Mouse (Mus musculus) right cerebral cortex, postnatal 14 days (tissue): ENCODE measurements at regions not wholly inside any gene's neighbourhood (a gene's known extent, or its start where the extent isn't known, plus 50 kb on each side); places are given as distances from the start of the nearest gene placed in this dataset.

Experiments used
- DNase-seq: peaks from one replicate; pipeline ENCODE4 v3.0.0; 2022

DNA sequence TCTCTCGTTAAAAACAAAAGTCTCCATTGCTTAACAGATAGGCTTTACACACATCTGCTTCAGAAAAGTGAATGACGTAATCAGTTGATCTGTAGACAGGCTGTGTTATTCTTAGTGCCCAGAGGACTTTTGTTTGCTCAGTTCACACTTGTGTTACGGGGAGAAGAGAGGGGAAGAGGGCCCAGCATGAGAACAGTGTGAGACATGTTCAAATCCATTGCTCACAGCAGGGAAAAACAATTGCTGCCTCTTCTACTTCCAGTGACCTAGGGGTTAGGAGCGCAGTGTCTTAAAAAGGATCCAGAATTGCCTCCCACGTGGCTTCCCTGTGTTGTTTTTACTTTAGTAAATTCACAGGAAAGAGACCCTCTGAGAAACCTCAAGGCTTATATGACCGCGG, 243.3 kb upstream of the BC052040 start:
- DNase-seq: no peak

DNA sequence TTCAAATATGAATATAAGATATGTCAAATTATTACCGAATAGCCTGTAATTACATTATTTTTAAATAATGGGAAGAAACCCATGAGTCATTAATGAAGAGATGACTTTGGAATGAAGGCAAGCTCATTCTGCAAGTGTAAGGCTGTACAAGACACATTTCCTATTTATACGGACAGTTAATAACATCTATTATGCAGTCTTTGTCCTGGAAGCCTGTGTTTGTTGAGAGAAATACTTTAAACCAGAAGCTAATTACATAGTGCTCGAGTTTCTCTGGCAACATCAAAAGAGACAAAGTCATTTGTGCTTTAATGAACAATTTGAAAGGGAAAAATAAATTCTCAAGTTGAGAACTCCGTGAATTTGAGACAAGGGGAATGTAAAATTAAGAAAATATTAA, 242.5 kb upstream of the BC052040 start:
- no peak for DNase-seq

DNA sequence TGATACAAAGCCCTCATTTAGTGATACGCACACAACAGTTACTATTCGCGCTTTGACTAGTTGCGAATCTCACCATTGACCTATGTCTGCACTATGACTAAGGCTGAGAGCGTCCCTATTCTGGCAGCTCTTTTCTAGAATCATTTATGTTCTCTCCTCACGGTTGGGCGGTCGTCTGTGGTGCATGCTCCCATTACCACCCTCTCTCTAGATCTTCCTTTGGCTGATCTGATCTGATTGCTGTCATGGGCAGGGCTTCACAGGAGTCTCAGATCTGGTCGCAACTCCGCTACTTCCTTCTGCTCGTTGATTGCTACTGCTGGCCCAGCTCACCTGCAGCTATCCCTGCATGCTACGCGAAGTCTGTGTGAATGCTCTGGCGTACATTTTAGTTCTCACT, 239.2 kb upstream of the BC052040 start:
- no peak for DNase-seq

DNA sequence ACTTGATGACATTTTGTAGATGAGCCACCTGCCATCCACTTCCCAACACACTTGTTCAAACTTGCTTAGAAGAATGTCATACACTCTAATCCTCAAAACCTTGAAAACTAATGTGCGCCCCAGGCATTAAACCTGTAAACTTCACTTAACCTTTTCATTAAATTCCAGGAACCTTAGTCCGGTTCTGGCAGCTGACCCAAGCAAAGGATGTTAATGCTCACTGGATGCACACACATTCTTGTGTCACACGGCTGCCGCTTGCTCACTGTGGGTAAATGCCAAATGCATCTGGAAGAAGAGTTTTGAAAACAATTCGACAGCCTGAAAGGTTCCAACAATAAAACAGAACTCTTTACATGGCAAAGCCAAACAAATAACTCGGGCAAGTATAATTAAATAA, 235.0 kb upstream of the BC052040 start:
- no peak for DNase-seq

DNA sequence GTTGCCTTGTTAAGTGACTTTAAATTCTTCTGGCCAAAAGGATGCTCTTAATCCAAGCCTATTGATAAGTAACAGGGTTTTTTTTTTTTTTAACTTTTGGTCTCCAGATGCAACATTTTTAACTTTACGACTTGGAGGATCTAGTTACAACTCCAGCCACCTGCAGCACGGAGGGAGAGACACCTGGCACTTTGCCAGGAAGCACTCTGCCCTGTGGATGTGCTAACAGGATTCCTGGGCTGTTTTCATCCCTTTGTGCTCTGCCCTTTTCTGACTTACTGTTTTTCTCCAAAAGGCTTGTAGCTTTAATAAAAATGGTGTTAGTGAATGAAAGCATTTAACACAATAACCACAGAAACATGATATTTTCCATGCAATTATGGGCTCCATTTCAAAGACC, 233.3 kb upstream of the BC052040 start:
- no peak for DNase-seq

DNA sequence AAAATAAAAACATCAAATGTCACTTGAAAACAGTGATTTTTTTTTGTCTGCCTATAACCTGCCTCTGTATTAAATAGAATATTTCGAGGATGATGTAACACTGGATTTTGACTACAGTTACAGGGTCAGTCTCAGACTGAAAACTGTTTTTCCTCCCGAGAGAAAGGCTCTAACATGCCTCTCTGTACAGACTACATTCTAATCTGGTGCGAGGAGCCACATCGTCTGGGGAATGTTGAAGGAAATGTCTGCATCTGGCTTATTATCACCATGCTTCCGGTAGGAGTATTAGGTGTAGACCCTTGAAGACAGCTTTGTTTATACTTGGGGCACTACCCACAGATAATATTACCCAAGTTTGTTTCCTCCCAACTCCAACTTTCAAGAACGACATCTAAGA, 210.4 kb upstream of the BC052040 start:
- DNase-seq: no peak

DNA sequence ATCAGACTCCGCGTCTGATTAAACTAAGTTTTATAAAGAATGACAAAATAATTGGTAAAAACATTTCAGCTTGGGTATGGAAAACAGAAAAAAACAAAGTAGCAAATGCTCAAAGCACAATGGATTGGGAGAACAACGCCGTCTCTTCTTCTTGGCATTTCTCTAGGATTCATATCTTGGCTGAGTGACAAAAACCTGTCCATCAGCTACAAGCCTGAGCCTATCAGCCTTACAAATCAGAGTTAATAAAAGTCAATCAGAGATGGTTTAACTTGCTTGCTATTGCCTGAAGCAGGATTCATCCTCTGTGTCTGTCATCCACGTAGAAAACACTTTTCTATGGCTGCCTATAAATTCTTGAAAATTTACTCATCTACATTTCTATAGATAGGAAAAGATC, 206.2 kb upstream of the BC052040 start:
- DNase-seq: no peak

DNA sequence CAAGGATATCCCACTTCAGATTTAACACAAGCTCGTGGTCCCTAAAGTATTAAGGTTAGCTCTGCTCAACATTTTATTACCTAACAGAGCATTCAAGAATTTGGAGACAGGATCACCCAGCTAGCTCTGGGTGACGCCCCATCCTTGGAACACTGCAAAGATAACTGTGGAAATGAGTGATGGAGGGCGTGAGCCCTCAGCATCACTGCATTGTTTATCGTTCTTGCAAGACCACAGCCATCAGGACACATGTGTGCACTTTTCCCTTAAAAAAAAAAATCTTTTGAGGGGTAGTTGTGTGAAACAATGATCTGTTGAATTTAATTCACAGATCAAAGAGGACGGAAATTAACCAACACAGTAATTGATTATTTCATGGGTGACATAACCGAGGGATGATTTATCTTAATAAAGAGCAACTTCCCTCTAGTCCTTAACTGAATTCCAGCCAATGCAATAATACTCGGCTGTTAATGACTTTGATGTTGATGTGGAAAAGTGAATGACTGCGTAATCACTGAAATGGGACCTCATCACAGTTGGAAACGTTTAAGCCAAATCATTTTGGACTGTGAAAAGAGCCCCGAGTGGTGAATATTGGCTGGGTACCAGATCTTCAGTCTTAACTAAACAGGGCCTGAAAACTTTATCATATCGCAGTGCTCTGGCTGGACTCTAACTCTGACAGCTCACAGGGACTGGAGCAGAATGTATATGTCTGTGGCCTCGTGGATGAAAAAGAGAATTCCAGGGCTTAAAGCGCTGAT, 196.9 kb upstream of the BC052040 start:
- no peak for DNase-seq

DNA sequence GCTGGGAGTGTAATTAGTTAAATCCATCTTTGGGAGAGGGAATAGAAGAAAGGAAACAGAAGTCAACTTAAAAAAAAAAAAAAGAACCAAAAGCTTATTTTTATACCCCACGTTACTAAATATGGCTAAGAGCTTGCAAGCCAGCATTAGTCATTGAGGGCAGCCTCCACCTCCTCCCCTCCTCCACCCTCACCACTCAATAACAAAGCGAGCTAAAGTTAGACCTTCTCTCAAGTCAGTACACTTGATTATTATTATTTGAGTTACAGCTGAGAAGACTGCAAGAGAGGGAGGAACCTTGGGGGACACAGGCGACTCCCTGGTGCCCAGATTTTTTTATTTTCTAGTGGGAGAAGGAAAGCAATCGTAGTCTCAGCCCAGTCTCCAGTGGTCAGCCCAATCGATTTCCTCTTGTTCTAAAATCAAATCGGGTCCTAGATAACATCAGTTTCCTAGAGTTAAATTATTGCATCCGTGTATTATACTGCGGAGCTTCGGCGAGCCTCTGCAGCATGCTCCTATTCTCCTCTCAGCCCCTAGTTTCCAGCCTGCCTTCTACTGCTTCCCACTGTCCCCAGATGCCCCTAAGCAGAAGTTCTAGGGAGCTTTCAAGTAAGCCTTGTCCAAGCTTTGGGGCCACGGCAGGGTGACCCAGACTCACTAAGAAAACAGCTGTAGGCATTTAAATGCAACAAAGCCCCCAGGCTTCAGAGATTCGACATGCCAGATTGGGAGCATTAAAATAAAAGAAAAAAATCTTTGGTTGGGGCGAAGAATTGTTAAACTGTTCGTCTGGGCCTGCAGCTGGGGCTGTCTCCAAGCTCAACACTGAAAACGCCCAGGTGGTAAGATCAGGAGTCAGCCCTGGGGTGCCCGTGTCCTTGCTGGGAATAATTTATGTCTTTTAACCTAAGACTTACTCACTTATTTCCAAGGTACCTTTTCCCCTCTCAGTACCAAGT, 196.0 kb upstream of the BC052040 start:
- no peak for DNase-seq

DNA sequence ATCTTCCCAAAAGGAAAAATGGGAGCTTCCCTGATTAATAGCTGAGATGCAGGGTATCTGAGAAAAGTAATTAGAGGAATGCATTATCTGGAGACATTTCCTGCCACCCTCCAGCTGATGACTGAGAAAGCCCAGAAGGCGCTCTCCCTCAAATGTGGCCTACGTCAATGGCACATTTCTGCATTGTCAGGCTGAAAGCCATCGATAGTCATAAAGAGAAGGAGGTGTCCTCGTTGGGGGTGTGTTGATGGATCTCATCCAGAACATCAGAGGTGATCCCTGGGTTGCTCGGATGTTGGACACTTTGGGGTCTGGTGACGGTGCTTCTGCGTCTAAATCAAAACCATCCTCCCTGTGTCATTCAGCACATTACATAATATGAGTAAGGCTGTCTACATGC, 189.9 kb upstream of the BC052040 start:
- DNase-seq: no peak

DNA sequence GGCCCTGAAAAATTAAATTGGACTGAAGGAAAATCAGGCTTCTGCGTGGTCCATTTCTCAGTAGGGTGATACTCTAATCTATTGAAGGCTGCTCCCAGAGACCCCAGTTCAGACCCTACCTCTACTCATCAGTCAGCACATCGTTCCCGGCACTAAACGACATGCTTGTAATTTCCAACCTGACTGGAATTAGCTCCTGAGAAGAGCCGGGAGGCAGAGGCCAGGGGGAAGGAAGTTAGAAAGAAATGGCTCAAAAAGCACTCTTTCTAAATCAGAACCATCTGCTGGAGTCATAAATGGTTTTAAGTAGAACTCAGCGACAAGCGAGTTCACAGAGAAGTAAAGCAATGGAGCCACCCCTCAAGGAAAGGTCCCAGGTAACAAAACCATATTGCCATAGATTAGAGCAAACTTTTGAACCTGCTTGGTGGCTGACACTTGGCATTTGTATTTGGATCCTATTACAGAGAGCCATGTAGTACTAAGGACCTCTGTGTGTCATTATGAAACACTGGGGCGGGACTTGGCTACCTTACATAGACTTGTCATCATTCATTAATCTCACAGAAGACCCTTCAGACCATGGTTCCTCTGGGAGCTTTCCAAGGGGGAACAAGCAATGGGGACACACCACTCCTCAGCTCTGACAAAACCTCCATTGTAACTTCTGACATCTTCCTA, 189.3 kb upstream of the BC052040 start:
- no peak for DNase-seq

DNA sequence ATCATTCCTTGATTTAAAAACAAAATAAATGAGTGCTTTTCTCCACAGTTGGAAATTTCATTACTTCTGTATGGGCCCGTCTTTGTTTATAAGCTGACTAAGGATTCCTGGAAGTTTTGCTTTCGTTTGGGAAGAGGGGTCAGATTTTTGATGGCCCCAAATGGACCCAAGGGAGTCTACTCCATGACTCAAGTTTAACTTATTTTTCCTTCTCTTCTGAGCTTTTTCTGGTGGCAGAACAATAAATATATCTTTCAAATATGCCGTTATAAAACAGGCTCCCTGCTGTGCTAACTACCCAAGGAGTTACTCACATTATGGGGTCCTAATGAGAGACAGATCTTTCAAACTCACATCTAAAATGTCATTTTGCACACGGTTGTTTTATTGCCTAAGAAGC, 187.4 kb upstream of the BC052040 start:
- no peak for DNase-seq

DNA sequence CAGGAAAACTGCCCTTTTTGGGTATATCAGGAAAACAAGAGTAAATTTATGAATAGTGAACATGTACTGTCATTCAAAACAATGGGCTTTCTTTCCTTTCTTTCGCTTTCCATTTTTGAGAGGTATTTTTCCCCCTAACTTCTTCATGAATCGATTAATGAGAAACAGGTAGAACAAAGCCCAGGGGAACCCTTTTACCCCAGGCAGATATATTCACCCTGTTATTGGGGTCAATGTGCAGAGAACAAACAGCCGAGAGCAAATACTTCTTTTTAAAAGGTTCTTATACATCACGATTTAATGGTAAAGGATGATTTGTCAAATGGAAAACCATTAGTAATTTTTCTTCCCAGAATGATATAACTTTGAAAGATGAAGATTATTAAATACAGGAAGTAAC, 183.0 kb upstream of the BC052040 start:
- no peak for DNase-seq

DNA sequence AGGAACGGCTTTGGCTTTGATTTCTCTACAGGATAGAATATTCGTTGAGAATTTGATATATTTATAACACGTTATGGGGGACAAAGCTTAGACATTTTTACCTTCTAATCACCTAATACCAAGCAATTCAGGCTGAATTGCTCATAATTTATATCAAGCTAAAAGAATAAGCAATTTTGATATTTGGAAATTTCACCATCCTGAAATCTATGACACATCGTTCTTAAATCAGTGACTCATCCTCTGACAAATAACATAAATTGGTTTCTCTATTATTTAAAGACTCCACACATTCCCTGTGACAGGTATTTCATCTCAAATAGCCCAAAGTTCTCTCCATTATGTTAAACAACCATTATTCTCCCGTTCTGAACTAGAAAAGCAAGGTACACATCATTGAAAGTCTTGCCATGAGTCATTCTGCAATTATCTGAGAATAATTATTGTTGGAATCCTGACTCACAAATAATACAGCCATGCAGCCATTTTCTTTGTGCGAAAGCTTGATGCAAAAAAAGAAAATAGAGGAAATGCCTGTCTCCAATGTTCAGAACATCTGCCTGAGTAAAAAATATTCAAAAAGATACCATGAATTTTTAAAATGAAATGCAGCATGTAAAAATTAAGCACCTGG, 182.3 kb upstream of the BC052040 start:
- no peak for DNase-seq

DNA sequence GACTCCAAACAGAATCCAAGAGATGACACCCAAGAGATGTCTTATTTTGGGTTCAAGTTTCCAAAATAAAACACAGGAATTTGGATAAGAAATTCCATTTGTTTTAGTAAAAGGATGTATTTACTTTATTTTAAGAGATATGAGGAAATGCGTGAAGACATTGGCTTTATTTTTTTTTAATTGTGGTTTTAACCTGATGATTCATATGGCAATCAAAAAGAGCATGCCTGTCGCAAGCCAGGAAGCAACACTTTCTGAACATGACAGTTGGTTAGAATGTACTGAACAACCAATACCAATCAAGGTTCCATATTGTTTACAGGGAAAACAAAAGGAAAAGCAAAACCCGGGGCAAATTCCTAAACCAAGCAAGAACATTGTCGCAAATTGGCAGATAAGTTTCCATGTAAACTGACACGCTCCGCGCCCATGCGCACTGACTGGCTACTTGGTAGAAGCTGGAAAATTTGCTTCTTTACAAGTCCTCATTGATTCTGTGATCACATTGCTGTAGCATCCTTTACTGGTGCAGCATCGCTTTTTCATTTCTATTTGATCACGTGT, 181.4 kb upstream of the BC052040 start:
- no peak for DNase-seq

DNA sequence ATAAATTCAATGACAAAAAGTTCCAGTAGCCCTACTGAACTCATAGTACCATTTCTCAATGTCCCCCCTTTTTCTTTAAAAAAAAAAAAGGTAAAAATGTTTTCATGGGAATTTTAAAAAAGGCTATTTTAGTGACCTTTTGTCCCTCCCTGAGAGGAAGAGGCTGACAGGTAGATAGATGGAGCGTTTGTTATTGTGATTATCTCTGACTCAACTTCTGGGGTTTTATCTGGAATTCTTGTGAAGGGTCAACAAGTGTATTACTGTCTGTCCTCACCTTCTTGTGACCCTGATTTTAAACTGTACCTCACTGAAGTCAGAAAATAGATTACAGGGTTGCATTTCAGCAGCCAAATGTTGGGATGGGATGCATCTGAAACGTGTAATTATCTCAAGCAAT, 179.3 kb upstream of the BC052040 start:
- DNase-seq: no peak

DNA sequence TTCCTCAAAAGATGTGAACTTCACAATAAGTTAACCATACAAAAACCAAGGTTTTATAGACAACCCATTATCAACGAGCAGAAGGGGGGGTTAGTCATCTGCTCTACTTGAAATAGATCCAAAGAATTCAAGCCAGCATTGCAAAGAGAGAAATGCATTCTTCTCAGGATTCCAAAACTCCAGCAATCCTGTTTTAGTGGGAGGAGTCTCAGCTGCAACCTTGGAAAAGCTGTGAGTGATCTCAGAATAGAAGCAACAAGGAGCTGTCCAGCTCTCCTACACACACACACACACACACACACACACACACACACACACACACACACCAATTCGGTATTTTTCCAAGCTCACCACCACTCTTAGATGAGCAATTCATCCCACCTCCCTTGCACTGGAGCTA, 149.0 kb upstream of the BC052040 start:
- DNase-seq: peak; percentile 4

DNA sequence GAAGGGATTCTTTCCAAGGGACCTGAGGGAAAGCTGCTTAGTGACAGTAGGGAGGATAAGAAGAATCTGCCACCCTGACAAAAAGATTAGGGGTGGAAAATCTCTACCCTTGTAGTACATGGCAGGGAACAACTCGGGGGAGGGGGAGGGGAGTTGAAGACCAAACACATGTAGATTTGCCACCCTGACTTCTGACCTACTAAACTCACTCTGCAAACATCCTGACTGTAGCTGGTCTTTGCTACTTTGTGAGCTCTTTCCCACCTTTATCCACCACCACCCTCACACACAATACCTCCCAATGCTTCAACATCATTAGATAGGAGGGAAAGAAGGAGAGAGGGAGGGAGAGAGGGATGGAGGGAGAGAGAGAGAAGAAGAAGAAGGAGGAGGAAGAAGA, 140.4 kb upstream of the BC052040 start:
- no peak for DNase-seq

DNA sequence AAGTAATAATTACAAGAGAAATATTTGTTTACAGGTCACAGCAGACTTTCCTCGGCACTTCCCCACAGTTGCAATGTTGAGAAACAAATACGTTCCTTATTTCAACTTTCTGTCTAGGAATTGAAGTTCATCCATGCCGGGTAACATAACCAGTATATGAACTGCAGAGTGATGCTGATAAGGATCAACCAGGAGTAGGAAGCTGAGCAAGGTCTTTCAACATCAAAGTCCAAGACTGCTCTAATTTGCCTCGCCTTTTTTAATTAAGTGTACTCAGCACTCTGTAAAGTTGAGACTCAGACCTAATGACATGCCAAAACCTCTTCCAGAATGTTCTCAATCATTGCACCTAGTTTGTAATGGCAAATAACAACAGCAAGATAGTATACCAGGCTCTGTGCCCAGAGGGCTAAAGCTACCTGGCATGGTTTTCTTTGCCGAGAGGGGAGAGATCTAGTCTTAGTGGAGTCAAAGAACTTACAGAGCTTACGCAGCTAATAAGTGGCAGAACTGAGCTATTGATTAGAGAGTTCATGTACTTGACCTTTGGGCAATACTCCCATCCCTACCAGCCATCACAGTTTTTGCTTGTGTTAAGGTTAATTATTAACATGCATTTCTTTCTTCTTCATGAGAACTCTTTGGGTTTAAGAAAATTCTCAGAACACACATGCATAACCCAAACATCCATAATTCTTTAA, 131.6 kb upstream of the BC052040 start:
- no peak for DNase-seq

DNA sequence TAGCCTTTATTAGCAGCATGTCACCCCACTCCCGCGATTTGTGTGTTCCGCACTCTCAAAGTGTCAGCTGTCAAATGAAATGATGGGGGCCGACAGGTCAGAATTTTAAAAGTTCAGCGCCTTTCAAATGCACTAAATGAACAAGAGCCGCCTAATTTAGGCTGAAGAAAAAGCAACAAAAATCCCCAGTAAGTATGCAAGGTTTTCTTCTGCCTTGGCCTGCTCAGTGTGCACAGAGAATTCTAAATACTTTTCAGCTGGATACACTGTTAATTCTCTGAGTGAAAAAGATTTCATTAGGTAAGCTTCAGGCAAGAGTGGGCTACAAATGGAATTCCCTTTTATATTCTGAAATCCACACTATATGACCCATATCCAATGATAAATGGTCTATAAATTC, 125.9 kb upstream of the BC052040 start:
- DNase-seq: no peak

DNA sequence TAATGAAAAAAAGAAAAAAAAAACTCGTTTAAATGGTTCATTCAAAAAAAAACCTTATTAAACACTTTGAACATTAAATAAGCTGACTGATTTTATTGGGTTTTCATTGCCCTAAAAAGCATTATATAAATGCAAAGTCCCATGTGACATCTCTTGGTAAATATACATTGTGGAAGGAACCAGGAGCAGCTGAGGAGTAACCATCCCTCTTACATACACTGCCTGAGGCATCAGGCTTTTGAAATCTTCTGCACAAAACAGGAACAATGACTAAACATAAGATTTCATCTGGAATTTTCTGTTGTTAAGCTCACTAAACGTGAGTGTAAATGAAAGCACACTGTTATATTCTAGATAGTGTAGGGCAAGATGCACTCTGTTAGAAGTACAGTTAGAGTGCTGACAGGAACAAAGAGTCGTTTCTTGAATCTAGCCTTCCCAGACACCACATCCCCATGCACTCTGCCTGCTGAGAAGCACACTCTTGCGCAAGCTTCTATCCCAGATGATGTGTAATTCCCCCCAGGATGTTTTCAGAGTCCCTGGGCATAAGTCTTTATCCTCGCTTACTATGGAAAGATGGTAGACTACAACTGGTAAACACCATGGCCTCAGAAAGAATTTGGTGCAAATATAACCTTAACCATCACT, 125.0 kb upstream of the BC052040 start:
- DNase-seq: no peak
